Mouse (Mus musculus): ENCODE results near the gene Glis2. TPM values are rescaled to one million over a fixed set of nuclear protein-coding genes. Genes with fewer than 3 reads are reported as not detected.

The Glis2 gene
- polyA plus RNA-seq, 1 experiment from 2014 or later, result 28.4 TPM

DNA sequence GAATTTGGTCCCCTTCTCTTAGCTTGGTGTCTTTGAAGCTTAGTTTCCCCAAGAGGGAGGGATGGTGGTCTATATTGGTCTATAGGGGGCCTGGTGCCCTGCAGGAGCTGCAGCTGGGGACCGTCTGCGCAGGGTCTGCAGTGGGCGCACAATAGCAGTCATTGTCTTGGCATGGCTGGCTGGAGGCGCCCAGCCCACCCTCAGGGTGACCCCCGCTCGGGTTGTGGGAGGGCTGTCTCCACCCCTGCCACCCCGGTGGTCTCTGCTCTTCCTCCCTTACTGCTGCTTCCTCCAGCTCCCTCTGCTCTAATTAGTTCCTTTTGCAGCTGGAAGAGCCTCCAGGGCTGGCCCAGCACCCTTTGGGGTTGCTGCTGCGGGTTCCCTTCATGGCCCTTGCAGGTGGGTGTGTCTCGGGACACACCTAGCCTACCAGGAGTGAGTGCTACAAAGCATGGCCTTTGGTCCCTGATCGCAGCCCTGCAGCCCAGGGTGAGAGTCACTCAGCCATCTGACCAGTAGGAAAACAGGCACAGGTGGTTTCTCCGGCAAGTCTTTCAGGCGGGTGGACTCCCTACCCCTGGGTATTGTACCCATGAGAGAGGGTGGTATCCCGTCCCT, 11.1 kb downstream of the Glis2 start:
- Histone ChIP-seq H3K4me1 (replicated peaks) (peaks cover 80% of the 10 kb centered on the region), H3K4me3 (replicated peaks) (no peak overlapping the region), H3K27me3 (no peaks in the 10 kb centered on the region), H3K36me3 (peaks cover 24% of the 10 kb centered on the region), H3K4me2 (peak overlapping the region; percentile 20), H3K9me3 (no peaks in the 10 kb centered on the region), H3K27ac (peak overlapping the region; percentile 73), H3K9ac (replicated peaks) (0 out of 2 replicates have a peak overlapping the region, but pooled peaks have one; percentile 19)
- WGBS, result 47% methylated on average over 13 of the region's 13 CpGs
- no peak for ATAC-seq (ENCODE audit: insufficient number of reproducible peaks, insufficient read depth, low FRiP score, low TSS enrichment, low read depth)

DNA sequence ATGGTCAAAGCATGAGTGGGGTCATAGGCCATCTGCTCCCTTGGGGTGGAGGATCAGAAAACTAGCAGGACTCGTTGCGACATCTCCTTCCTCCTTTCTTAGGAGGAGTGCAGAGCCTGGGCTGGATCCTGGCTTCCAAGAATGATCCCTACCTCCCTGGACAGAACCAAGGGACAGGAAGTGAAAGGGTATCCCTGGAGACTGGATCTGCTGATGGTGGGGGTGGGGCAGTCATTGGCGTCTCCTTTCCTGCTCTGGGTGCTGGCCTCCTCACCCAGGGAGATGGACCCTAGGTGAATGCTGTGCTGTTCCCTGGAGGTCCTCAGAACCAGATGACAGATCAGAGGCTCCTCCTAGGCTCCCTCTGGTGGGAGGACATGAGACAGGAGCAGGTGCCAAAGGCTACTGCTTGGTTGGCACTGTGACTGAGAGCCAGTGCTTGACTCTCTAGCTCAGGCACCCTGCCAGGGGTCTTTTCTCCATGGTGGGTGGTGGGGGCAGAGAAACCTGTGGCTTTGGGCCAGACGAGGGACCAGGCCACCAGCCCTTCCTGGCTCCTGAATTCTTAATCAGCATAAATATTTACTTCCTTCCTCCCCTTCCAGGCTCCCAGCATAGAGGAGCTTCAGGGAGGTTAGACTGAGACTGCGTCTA, 12.0 kb downstream of the Glis2 start:
- ATAC-seq (ENCODE audit: insufficient number of reproducible peaks, insufficient read depth, low FRiP score, low TSS enrichment, low read depth), result no peak
- H3K4me3 ChIP-seq (replicated peaks), result no peak overlapping the region
- 34% methylated on average over 5 of the region's 5 CpGs for WGBS
- peaks cover 33% of the 10 kb centered on the region for H3K36me3 ChIP-seq
- H3K4me1 ChIP-seq (replicated peaks), result peaks cover 71% of the 10 kb centered on the region
- peak overlapping the region; percentile 73 for H3K27ac ChIP-seq
- H3K27me3 ChIP-seq, result no peaks in the 10 kb centered on the region
- H3K9me3 ChIP-seq, result no peaks in the 10 kb centered on the region
- H3K4me2 ChIP-seq, result no peak overlapping the region
- H3K9ac ChIP-seq (replicated peaks), result peak overlapping the region; percentile 31; the same call in 1 of the 2 replicates

DNA sequence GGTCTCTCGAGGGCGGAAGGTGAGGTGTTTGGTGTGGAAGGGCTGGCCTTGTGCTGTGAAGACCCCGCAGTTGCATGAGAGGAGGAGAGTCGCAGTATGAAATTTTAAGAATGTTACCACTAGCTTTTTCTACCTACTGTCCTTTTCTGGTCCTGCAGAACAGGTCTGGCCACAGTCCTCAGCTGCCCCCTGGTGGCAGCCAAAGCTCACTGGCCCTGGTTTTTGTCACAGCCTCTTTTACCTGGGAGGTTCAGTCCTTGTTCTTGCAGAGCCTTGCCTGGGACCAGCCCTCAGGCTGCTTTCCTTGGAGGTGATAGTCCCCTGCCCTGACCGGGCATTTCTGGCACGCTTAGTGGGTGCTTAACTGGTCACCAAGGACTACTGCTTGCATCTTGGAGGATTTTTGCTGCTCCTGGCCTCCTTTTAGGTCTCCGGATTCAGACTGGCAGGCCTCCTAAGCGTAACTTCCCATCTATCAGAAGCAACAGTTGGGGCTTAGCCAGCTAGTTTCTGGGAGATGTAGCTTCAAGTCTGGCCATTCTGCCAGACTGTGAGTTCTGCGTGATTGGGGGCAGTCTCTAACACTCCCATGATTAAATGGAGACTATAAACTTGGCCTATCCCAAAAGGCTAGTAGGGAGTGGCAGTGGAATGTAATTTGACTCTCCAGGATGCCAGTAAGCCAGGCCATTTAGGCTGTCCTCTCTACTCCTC, 13.5 kb downstream of the Glis2 start:
- Histone ChIP-seq H3K27me3 (no peaks in the 10 kb centered on the region), H3K4me2 (peak overlapping the region; percentile 27; the same call in 1 of the 2 replicates), H3K27ac (peak overlapping the region; percentile 70), H3K4me1 (replicated peaks) (peaks cover 58% of the 10 kb centered on the region), H3K9ac (replicated peaks) (peak overlapping the region; percentile 42), H3K4me3 (replicated peaks) (no peak overlapping the region), H3K36me3 (peaks cover 47% of the 10 kb centered on the region), H3K9me3 (no peaks in the 10 kb centered on the region)
- ATAC-seq (ENCODE audit: insufficient number of reproducible peaks, insufficient read depth, low FRiP score, low TSS enrichment, low read depth), result 0 out of 2 replicates have a peak, but pooled peaks have one; percentile 9
- 37% methylated on average over 9 of the region's 9 CpGs for WGBS

DNA sequence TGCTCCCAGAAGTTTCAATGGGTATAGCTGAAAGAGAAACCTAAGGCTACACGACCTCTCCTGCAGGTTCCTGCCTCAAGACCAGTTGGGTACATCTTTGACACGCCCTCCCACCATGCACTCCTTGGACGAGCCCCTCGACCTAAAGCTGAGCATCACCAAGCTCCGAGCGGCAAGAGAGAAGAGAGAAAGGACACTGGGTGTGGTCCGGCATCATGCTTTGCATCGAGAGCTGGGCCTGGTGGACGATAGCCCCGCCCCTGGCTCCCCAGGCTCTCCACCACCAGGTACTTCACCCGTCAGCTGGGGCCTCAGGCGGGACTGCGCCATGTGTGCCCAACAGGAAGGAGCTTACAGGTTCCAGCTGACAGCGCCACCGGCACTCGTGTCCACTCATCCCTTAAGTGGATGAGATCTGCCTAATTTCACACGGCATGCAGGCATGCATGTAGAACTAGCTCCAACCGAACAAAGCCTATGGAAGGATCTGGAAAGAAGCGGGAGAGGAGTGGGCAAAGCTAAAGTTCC, 14.1 kb downstream of the Glis2 start:
- no peaks in the 10 kb centered on the region for H3K9me3 ChIP-seq
- peaks cover 52% of the 10 kb centered on the region for H3K4me1 ChIP-seq (replicated peaks)
- no peak for ATAC-seq (ENCODE audit: insufficient number of reproducible peaks, insufficient read depth, low FRiP score, low TSS enrichment, low read depth)
- no peaks in the 10 kb centered on the region for H3K27me3 ChIP-seq
- peak overlapping the region; percentile 64; the same call in 1 of the 2 replicates for H3K27ac ChIP-seq
- WGBS, result 81% methylated on average over 19 of the region's 19 CpGs
- no peak overlapping the region for H3K9ac ChIP-seq (replicated peaks)
- peaks cover 53% of the 10 kb centered on the region for H3K36me3 ChIP-seq
- no peak overlapping the region; the same call in 1 of the 2 replicates for H3K4me3 ChIP-seq (replicated peaks)
- H3K4me2 ChIP-seq, result peak overlapping the region; percentile 27; the same call in 1 of the 2 replicates

DNA sequence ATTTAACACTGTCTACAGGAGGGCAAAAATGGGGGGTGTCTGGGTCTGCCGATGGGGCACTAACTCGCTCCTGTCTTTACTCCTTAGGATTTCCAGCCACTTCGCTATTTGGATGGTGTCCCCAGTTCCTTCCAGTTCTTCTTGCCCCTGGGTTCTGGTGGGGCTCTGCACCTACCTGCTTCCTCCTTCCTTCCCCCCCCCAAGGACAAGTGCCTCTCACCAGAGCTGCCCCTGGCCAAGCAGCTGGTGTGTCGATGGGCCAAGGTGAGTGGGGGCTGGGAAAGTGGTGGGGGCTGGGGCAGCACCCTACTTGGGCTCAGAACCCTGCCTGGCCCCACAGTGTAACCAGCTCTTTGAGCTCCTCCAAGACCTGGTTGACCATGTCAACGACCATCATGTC, 16.7 kb downstream of the Glis2 start:
- H3K36me3 ChIP-seq, result peaks cover 79% of the 10 kb centered on the region
- H3K4me2 ChIP-seq, result no peak overlapping the region
- H3K4me1 ChIP-seq (replicated peaks), result peaks cover 26% of the 10 kb centered on the region
- no peaks in the 10 kb centered on the region for H3K27me3 ChIP-seq
- ATAC-seq (ENCODE audit: insufficient number of reproducible peaks, insufficient read depth, low FRiP score, low TSS enrichment, low read depth), result no peak
- no peak overlapping the region for H3K9ac ChIP-seq (replicated peaks)
- H3K4me3 ChIP-seq (replicated peaks), result no peak overlapping the region
- no peaks in the 10 kb centered on the region for H3K9me3 ChIP-seq
- no peak overlapping the region for H3K27ac ChIP-seq
- 94% methylated on average over 5 of the region's 5 CpGs for WGBS

DNA sequence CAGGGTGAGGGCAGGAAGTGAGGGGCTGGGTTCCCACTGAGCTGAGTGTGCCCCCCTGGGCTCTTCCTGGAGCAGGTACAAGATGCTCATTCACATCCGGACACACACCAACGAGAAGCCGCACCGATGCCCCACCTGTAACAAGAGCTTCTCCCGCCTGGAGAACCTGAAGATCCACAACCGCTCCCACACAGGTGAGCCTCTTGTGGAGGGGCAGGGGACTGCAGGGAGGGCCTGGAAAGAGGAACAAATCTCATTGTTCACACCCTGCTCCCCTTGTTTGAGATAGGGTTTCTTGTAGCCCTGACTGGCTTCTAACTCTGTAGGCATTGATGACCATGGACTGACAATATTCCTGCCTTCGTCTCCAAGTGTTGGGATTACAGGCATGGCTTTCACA, 17.2 kb downstream of the Glis2 start:
- Histone ChIP-seq H3K27ac (no peak overlapping the region), H3K27me3 (no peaks in the 10 kb centered on the region), H3K9me3 (no peaks in the 10 kb centered on the region), H3K4me3 (replicated peaks) (no peak overlapping the region), H3K36me3 (peaks cover 83% of the 10 kb centered on the region), H3K4me2 (no peak overlapping the region), H3K9ac (replicated peaks) (no peak overlapping the region), H3K4me1 (replicated peaks) (peaks cover 21% of the 10 kb centered on the region)
- ATAC-seq (ENCODE audit: insufficient number of reproducible peaks, insufficient read depth, low FRiP score, low TSS enrichment, low read depth), result no peak
- WGBS, result 94% methylated on average over 7 of the region's 7 CpGs

DNA sequence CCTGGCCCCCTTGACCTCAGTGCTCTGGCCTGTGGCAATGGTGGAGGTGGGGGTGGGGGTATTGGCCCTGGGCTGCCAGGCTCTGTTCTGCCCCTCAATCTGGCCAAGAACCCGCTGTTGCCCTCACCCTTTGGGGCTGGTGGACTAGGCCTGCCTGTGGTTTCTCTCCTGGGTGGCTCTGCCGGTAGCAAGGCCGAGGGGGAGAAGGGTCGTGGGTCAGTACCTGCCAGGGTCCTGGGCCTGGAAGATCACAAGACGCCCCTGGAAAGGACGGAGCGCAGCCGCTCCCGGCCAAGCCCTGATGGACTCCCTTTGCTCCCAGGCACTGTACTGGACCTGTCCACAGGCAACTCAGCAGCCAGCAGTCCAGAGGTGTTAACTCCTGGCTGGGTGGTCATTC, 19.2 kb downstream of the Glis2 start:
- no peak overlapping the region for H3K9ac ChIP-seq (replicated peaks)
- H3K4me3 ChIP-seq (replicated peaks), result no peak overlapping the region
- no peak overlapping the region for H3K27ac ChIP-seq
- no peaks in the 10 kb centered on the region for H3K9me3 ChIP-seq
- no peaks in the 10 kb centered on the region for H3K27me3 ChIP-seq
- H3K4me2 ChIP-seq, result no peak overlapping the region
- ATAC-seq (ENCODE audit: insufficient number of reproducible peaks, insufficient read depth, low FRiP score, low TSS enrichment, low read depth), result no peak
- H3K36me3 ChIP-seq, result peaks cover 98% of the 10 kb centered on the region
- H3K4me1 ChIP-seq (replicated peaks), result peaks cover 1% of the 10 kb centered on the region; the same call in 1 of the 2 replicates
- 90% methylated on average over 9 of the region's 9 CpGs for WGBS

DNA sequence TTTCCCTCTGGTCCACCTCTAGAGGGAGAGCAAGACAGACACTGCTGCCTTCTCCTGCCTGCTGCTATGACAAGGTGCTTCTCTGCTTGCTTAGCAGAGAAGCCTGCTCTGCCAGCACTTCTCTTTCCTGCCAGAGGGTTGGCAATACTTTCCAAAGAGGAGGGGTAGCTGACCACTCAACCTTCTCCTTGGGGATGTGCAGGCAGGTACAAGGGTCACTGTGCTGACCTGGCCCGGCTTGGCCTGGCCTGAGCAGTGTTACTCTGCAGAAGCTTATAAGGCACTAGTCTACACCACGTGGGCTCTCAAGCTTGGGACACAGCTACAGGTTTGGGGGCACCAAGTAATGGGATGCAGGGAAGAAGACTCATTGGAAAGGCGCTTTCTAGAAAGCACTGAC, 20.1 kb downstream of the Glis2 start:
- 0 out of 2 replicates have a peak overlapping the region, but pooled peaks have one; percentile 5 for H3K27ac ChIP-seq
- H3K4me2 ChIP-seq, result no peak overlapping the region
- no peaks in the 10 kb centered on the region for H3K27me3 ChIP-seq
- WGBS, result 96% methylated on average over 3 of the region's 3 CpGs
- no peaks in the 10 kb centered on the region for H3K9me3 ChIP-seq
- peaks cover 97% of the 10 kb centered on the region for H3K36me3 ChIP-seq
- H3K4me1 ChIP-seq (replicated peaks), result no peaks in the 10 kb centered on the region
- H3K4me3 ChIP-seq (replicated peaks), result no peak overlapping the region
- H3K9ac ChIP-seq (replicated peaks), result no peak overlapping the region
- ATAC-seq (ENCODE audit: insufficient number of reproducible peaks, insufficient read depth, low FRiP score, low TSS enrichment, low read depth), result no peak

DNA sequence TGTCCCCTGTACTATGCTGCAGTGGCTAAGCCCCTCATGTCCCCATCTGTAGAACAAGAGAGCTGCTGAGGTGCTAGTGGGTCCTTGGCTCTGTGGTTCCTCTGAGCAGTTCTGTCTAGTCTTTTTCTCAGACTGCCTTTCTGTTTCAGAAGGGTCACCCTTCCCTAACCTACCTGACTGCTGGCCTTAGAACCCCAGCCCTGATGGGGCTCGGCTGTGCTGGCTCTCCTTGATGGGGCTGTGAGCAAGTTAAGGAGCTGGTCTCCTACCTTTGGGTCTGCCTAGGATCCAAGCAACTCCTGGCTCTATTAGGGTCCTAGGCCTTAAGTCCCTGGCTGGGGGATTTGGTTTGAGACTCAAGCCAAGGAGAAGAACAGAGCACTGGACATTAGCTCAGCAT, 20.8 kb downstream of the Glis2 start:
- H3K9ac ChIP-seq (replicated peaks), result no peak overlapping the region
- peaks cover 94% of the 10 kb centered on the region for H3K36me3 ChIP-seq
- no peak overlapping the region for H3K4me3 ChIP-seq (replicated peaks)
- H3K27me3 ChIP-seq, result no peaks in the 10 kb centered on the region
- H3K9me3 ChIP-seq, result no peaks in the 10 kb centered on the region
- H3K4me2 ChIP-seq, result no peak overlapping the region
- WGBS, result 92% methylated on average over 1 of the region's 1 CpGs
- H3K4me1 ChIP-seq (replicated peaks), result no peaks in the 10 kb centered on the region
- no peak for ATAC-seq (ENCODE audit: insufficient number of reproducible peaks, insufficient read depth, low FRiP score, low TSS enrichment, low read depth)
- no peak overlapping the region for H3K27ac ChIP-seq

DNA sequence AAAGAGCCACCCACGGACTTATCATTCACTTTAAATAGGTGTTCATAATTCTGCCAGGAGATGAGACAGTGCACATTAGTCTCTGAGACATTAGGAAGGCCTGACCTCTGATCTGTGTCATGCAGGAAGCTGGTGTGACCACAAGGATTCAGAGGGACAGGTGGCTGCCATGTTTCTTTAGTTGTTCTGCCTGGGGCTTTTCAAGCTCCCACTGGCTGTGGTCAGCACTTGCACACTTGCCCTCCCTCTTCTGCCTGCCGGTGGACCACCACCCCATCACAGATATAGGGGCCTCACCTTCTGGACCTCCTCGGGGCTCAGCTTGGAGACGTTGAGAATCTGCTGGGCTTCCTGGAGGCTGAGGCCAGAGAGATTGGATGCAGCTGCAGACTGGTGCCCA, 22.3 kb downstream of the Glis2 start:
- no peak overlapping the region for H3K9ac ChIP-seq (replicated peaks)
- no peaks in the 10 kb centered on the region for H3K9me3 ChIP-seq
- no peak for ATAC-seq (ENCODE audit: insufficient number of reproducible peaks, insufficient read depth, low FRiP score, low TSS enrichment, low read depth)
- no peak overlapping the region for H3K27ac ChIP-seq
- H3K4me2 ChIP-seq, result no peak overlapping the region
- peaks cover 85% of the 10 kb centered on the region for H3K36me3 ChIP-seq
- H3K4me1 ChIP-seq (replicated peaks), result no peaks in the 10 kb centered on the region; the same call in 1 of the 2 replicates
- 75% methylated on average over 4 of the region's 4 CpGs for WGBS
- H3K4me3 ChIP-seq (replicated peaks), result no peak overlapping the region
- H3K27me3 ChIP-seq, result no peaks in the 10 kb centered on the region

DNA sequence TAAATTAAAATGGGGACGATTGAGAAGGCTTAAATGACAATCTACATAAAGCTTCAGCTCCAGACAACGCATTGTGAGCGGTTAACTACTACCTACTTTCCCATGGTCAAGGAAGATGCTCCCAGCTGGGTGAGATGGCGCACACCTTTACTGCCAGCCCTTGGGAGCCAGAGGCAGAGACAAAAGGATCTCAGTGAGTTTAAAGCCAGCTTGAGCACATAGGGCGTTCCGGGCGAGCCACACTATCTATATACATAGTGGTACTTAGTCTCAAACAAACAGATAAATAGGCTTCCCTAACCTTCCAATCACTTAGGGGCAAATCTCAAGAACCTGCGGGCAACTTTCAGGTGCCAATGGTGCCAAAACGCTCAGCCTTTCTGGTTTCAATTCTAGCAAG, 29.6 kb downstream of the Glis2 start:
- Histone ChIP-seq H3K4me3 (replicated peaks) (peak overlapping the region; percentile 78), H3K9ac (replicated peaks) (peak overlapping the region; percentile 86), H3K4me1 (replicated peaks) (peaks cover 19% of the 10 kb centered on the region), H3K9me3 (no peaks in the 10 kb centered on the region), H3K36me3 (peaks cover 41% of the 10 kb centered on the region), H3K27ac (peak overlapping the region; percentile 88), H3K27me3 (no peaks in the 10 kb centered on the region), H3K4me2 (peak overlapping the region; percentile 78)
- ATAC-seq (ENCODE audit: insufficient number of reproducible peaks, insufficient read depth, low FRiP score, low TSS enrichment, low read depth), result no peak
- WGBS, result 17% methylated on average over 9 of the region's 9 CpGs
